Mouse (Mus musculus) limb, embryonic 11.5 days (tissue): ENCODE data around the gene Acsl1. TPM values are rescaled to one million over a fixed set of nuclear protein-coding genes. Genes with fewer than 3 reads are reported as not detected.
A peak's percentile ranks its signal among the peaks of the same experiment; 100 is the strongest.

Experiments
- ATAC-seq: fragments of 200-750 bp; cut with Nextera tagmentation; 2 replicates; pipeline ENCODE4 v1.8.0; 2017; ENCODE audit warnings: low read depth; ENCODE audit not compliant: insufficient number of reproducible peaks, low FRiP score, low TSS enrichment
- DNase-seq: peaks from one replicate; pipeline ENCODE4 v3.0.0-alpha.2; 2015; ENCODE audit warnings: low spot score
- H3K27ac ChIP-seq: fragments of 300-500 bp; sonication (generic); replicated peaks from 2 replicates; pipeline ENCODE4 v1.5.1; 2014; ENCODE audit warnings: low read depth, mild to moderate bottlenecking, low read length
- H3K27me3 ChIP-seq: fragments of 300-500 bp; sonication (generic); 2 replicates; pipeline ENCODE4 v1.6.1; 2014; ENCODE audit warnings: mild to moderate bottlenecking, low read length, mixed read lengths; ENCODE audit not compliant: control insufficient read depth, insufficient read depth
- H3K36me3 ChIP-seq: fragments of 300-500 bp; sonication (generic); 2 replicates; pipeline ENCODE4 v1.6.1; 2014; ENCODE audit warnings: mild to moderate bottlenecking, low read length, moderate library complexity, mixed read lengths; ENCODE audit not compliant: control insufficient read depth, insufficient read depth
- H3K4me1 ChIP-seq: fragments of 300-500 bp; sonication (generic); 2 replicates; pipeline ENCODE4 v1.6.1; 2014; ENCODE audit warnings: low read length, mixed read lengths; ENCODE audit not compliant: control insufficient read depth, insufficient read depth
- H3K4me2 ChIP-seq: fragments of 300-500 bp; sonication (generic); 2 replicates; pipeline ENCODE4 v1.6.1; 2014; ENCODE audit warnings: low read depth, mild to moderate bottlenecking, moderate library complexity; ENCODE audit not compliant: severe bottlenecking
- H3K4me3 ChIP-seq: fragments of 300-500 bp; sonication (generic); 2 replicates; pipeline ENCODE4 v1.5.1; 2014; ENCODE audit warnings: low read depth, low read length
- H3K9ac ChIP-seq: fragments of 300-500 bp; sonication (generic); 2 replicates; pipeline ENCODE4 v1.6.1; 2014; ENCODE audit warnings: mild to moderate bottlenecking, low read length
- H3K9me3 ChIP-seq: fragments of 300-500 bp; sonication (generic); 2 replicates; pipeline ENCODE4 v1.6.1; 2016; ENCODE audit warnings: low read length; ENCODE audit not compliant: control insufficient read depth
- WGBS: fragments of 180-500 bp; shearing (Covaris S2); extraction: QIAGEN DNeasy Blood & Tissue Kit; methylation state at CpG from one replicate; pipeline ENCODE4 v1.1.7; 2014; 5-methylcytosine and 5-hydroxymethylcytosine counted together
- polyA plus RNA-seq: library from polyadenylated mRNA; unstranded; fragments of >200 nt; fragmentation: Nextera tagmentation; extraction: Ambion mirVana; gene quantifications from 2 replicates; pipeline ENCODE4 v1.2.1, GENCODE M21; 2014

Acsl1 gene
- polyA plus RNA-seq, 1 experiment from 2014 or later: 6.9 TPM

GRCm38 (mm10) chr8:46503072-46503695 lies 32.3 kb downstream of the Acsl1 start:
- no peak for DNase-seq
- Histone ChIP-seq H3K4me1 (peaks cover 3% of the 10 kb centered on the region; the same call in 1 of the 2 replicates), H3K4me2 (peak overlapping the region; percentile 22; the same call in 1 of the 2 replicates), H3K36me3 (no peaks in the 10 kb centered on the region), H3K4me3 (no peak overlapping the region), H3K27me3 (no peaks in the 10 kb centered on the region), H3K9me3 (no peaks in the 10 kb centered on the region), H3K27ac (no peak overlapping the region), H3K9ac (no peak overlapping the region)
- no peak for ATAC-seq
- 84% methylated on average over 12 of the region's 12 CpGs for WGBS

DNA sequence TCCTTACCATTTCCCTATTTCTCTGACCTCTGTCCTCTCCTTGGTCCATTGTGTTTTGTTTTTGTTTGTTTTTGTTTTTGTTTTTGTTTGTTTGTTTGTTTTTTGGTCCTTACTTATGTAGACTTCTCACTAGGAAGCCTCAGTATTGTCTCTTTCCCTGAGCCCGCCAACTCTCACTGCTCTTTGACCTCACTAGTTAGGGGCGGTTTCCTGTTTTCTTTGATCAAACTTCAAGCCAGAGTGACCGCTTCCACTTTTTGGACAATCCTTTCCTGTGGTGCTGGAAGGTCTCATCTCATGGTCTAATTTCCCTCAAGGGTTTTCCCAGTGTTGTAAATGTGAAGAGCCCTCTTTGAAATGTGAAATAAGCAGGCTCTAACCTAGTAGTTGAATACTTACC lies 33.4 kb downstream of the Acsl1 start:
- Histone ChIP-seq H3K27ac (no peak overlapping the region), H3K9ac (no peak overlapping the region), H3K4me3 (no peak overlapping the region), H3K36me3 (no peaks in the 10 kb centered on the region), H3K4me2 (no peak overlapping the region), H3K9me3 (no peaks in the 10 kb centered on the region), H3K4me1 (peaks cover 2% of the 10 kb centered on the region; the same call in 1 of the 2 replicates), H3K27me3 (no peaks in the 10 kb centered on the region)
- WGBS: 56% methylated on average over 3 of the region's 3 CpGs
- no peak for DNase-seq
- no peak for ATAC-seq

- DNase-seq (no peak), ATAC-seq (no peak)
- Histone ChIP-seq H3K27me3 (no peaks in the 10 kb centered on the region), H3K4me3 (no peak overlapping the region), H3K4me2 (no peak overlapping the region), H3K27ac (no peak overlapping the region), H3K9me3 (no peaks in the 10 kb centered on the region), H3K9ac (0 out of 2 replicates have a peak overlapping the region, but pooled peaks have one; percentile 7), H3K4me1 (no peaks in the 10 kb centered on the region), H3K36me3 (no peaks in the 10 kb centered on the region)
- 76% methylated on average over 14 of the region's 14 CpGs for WGBS
Observed at GRCm38 (mm10) chr8:46508488-46509395, 37.9 kb downstream of the Acsl1 start.

GRCm38 (mm10) chr8:46509474-46509873 lies 38.6 kb downstream of the Acsl1 start:
- no peak for DNase-seq
- Histone ChIP-seq H3K36me3 (no peaks in the 10 kb centered on the region), H3K9ac (no peak overlapping the region), H3K4me2 (no peak overlapping the region), H3K4me1 (no peaks in the 10 kb centered on the region), H3K27ac (no peak overlapping the region), H3K4me3 (no peak overlapping the region), H3K9me3 (no peaks in the 10 kb centered on the region), H3K27me3 (no peaks in the 10 kb centered on the region)
- WGBS: 81% methylated on average over 3 of the region's 3 CpGs
- no peak for ATAC-seq

DNA sequence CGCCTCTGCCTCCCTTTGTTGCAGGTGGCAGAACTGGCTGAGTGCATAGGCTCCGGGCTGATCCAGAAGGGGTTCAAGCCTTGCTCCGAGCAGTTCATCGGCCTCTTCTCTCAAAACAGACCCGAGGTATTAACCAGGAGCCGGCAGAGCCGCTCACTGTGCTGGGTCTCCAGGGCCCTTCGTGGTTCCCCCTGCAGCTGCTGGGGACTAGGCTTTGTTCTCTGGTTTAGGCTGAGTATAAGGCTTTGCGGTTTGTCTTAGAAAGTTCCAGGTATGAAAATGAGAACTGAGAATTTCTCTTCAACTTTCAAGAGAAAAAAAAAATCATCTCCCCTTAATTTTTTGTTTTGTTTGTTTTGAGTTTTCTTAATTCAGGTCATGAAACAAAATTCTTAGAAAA lies 40.5 kb downstream of the Acsl1 start:
- H3K4me1 ChIP-seq: no peaks in the 10 kb centered on the region
- no peak overlapping the region for H3K27ac ChIP-seq
- H3K9ac ChIP-seq: no peak overlapping the region
- no peak overlapping the region for H3K4me3 ChIP-seq
- no peaks in the 10 kb centered on the region for H3K9me3 ChIP-seq
- 80% methylated on average over 9 of the region's 9 CpGs for WGBS
- H3K4me2 ChIP-seq: no peak overlapping the region
- no peaks in the 10 kb centered on the region for H3K27me3 ChIP-seq
- ATAC-seq (no peak), DNase-seq (no peak)
- no peaks in the 10 kb centered on the region for H3K36me3 ChIP-seq

DNA sequence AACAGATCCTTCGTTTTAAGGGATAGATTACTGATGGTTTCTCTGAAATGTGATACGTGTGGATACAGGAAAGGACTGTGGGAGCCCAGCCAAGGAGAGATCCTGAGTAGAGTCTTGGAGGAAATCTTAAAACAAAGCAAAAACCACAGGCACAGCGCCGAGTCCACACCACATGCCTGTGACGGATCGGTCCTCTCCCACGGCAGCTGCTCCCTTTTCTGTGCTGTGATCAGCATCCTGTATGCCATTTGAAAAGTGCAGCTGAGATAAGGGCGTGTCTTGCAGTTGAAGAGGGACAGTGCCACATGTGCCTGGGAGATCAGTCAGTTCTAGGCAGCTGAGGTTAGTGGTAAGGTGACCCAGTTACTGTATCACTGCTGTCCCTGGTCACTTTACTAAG lies 41.7 kb downstream of the Acsl1 start:
- H3K9ac ChIP-seq: no peak overlapping the region
- no peaks in the 10 kb centered on the region for H3K27me3 ChIP-seq
- no peak for ATAC-seq
- no peak overlapping the region for H3K4me2 ChIP-seq
- 76% methylated on average over 8 of the region's 8 CpGs for WGBS
- H3K9me3 ChIP-seq: no peaks in the 10 kb centered on the region
- no peak overlapping the region for H3K4me3 ChIP-seq
- no peak for DNase-seq
- no peaks in the 10 kb centered on the region for H3K36me3 ChIP-seq
- no peaks in the 10 kb centered on the region for H3K4me1 ChIP-seq
- no peak overlapping the region for H3K27ac ChIP-seq

DNA sequence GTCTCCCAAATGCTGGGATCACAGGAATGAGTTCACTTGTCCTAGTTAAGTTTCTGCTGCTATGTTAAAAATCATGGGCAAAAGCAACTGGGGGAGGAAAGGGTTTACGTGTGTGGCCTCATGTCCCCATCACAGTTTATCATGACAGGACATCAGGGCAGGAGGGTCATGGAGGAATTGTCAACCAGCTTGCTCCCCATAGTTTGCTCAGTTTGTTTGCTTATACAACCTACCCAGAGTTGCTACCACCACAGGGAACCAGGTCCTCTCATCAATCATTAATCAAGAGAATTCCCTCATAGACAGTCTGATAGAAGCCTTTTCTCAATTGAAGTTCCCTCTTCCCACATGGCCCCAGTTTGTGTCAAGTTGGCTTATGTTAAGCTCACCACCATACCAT lies 43.2 kb downstream of the Acsl1 start:
- ATAC-seq (no peak), DNase-seq (no peak)
- Histone ChIP-seq H3K36me3 (no peaks in the 10 kb centered on the region), H3K4me1 (no peaks in the 10 kb centered on the region), H3K9me3 (no peaks in the 10 kb centered on the region), H3K9ac (no peak overlapping the region), H3K4me3 (no peak overlapping the region), H3K27me3 (no peaks in the 10 kb centered on the region), H3K27ac (no peak overlapping the region), H3K4me2 (no peak overlapping the region)
- 97% methylated on average over 1 of the region's 1 CpGs for WGBS

DNA sequence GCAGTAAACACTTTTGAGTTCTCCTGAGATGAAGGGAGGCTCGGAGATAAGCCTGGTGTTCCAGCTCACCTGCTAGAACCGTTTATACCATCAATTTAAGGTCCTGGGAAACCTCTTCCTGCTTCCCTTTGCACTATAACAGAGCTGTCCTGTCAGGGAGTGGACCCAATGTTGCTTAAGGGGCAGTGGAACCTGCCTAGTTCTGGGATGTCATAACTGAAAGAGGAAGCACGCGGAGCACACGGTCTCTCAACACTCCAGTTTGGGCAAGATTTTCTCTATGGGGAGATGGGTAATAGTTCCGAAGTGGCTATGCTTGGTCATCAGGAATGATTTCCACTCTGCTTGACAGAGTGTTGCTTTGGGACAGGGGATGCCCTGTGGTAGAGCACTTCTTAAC lies 49.8 kb downstream of the Acsl1 start:
- no peak overlapping the region for H3K4me3 ChIP-seq
- ATAC-seq: no peak
- WGBS: 82% methylated on average over 6 of the region's 6 CpGs

More for the DNA sequence above, 49.8 kb downstream of the Acsl1 start:
- DNase-seq: no peak
- H3K36me3 ChIP-seq: peaks cover 2% of the 10 kb centered on the region; the same call in 1 of the 2 replicates
- H3K9me3 ChIP-seq: no peaks in the 10 kb centered on the region
- no peak overlapping the region for H3K9ac ChIP-seq
- H3K27me3 ChIP-seq: no peaks in the 10 kb centered on the region
- no peak overlapping the region for H3K27ac ChIP-seq
- no peaks in the 10 kb centered on the region for H3K4me1 ChIP-seq
- no peak overlapping the region for H3K4me2 ChIP-seq
